Mouse (Mus musculus) ES-E14 (cell line): ENCODE results near the gene S100a13.

Source experiments
- CHD2 ChIP-seq: IDR thresholded peaks from 2 replicates; pipeline ENCODE4 v1.6.1; 2014; ENCODE audit warnings: mild to moderate bottlenecking, low read depth, low read length, inconsistent platforms
- ZC3H11A ChIP-seq: IDR thresholded peaks from 2 replicates; pipeline ENCODE4 v1.6.1; 2012; ENCODE audit warnings: low read depth, mild to moderate bottlenecking, inconsistent platforms, low read length, borderline replicate concordance

- TF ChIP-seq ZC3H11A, result no peak
- TF ChIP-seq CHD2, result no peak
Measured at GRCm38 (mm10) chr3:90550421-90550790, 36.2 kb downstream of the S100a13 start.
